Mouse (Mus musculus) left cerebral cortex, adult 11 months (tissue): ENCODE measurements at regions not wholly inside any gene's neighbourhood (a gene's known extent, or its start where the extent isn't known, plus 50 kb on each side); places are given as distances from the start of the nearest gene placed in this dataset.
A peak's percentile ranks its signal among the peaks of the same experiment; 100 is the strongest.

Source experiments
- DNase-seq: peaks from one replicate; pipeline ENCODE4 v3.0.0; 2022; ENCODE audit warnings: low spot score

GRCm38 (mm10) chr7:77966658-77967057 lies 771.2 kb downstream of the Ntrk3 start:
- no peak for DNase-seq

- no peak for DNase-seq
Measured at GRCm38 (mm10) chr7:77933366-77933765, 804.4 kb downstream of the Ntrk3 start.

GRCm38 (mm10) chr7:77928479-77929467 lies 809.0 kb downstream of the Ntrk3 start:
- DNase-seq = no peak

GRCm38 (mm10) chr7:77899231-77899630 lies 838.6 kb downstream of the Ntrk3 start:
- no peak for DNase-seq

- no peak for DNase-seq
Measured at GRCm38 (mm10) chr7:77888543-77888942, 849.3 kb downstream of the Ntrk3 start.

GRCm38 (mm10) chr7:77882605-77883354 lies 855.0 kb downstream of the Ntrk3 start:
- no peak for DNase-seq

GRCm38 (mm10) chr7:77867518-77867917 lies 870.3 kb downstream of the Ntrk3 start:
- no peak for DNase-seq

GRCm38 (mm10) chr7:77861841-77862240 lies 876.0 kb downstream of the Ntrk3 start:
- DNase-seq = no peak

- no peak for DNase-seq
Measured at GRCm38 (mm10) chr7:77858436-77858835, 879.4 kb downstream of the Ntrk3 start.

- DNase-seq = no peak
Measured at GRCm38 (mm10) chr7:77857979-77858378, 879.8 kb downstream of the Ntrk3 start.

- no peak for DNase-seq
Measured at GRCm38 (mm10) chr7:77855653-77856239, 882.1 kb downstream of the Ntrk3 start.

- no peak for DNase-seq
Measured at GRCm38 (mm10) chr7:77855077-77855476, 882.7 kb downstream of the Ntrk3 start.

GRCm38 (mm10) chr7:77824261-77824959 lies 913.4 kb downstream of the Ntrk3 start:
- no peak for DNase-seq

- DNase-seq = no peak
Measured at GRCm38 (mm10) chr7:77812052-77812903, 925.5 kb downstream of the Ntrk3 start.

GRCm38 (mm10) chr7:77786801-77787200 lies 951.0 kb downstream of the Ntrk3 start:
- DNase-seq = no peak

- DNase-seq = peak; percentile 52
Measured at GRCm38 (mm10) chr7:77771711-77772449, 965.9 kb downstream of the Ntrk3 start.

- DNase-seq = no peak
Measured at GRCm38 (mm10) chr7:77738996-77739765, 998.6 kb downstream of the Ntrk3 start.
